Mouse (Mus musculus) liver, adult 2 months (tissue): ENCODE results near the gene A630095E13Rik.
"Not testable (repeated sequence)": the region's sequence is repeated elsewhere in the genome, so short reads cannot be mapped to it uniquely, and the experiment has no call there.

ENCODE experiments used
- CTCF ChIP-seq: fragments of 200-500 bp; IDR thresholded peaks from 2 replicates; pipeline ENCODE4 v1.5.1; 2011; ENCODE audit warnings: low read depth, low read length, control low read depth
- POLR2A ChIP-seq: fragments of 200-500 bp; IDR thresholded peaks from 2 replicates; pipeline ENCODE4 v1.6.1; 2011; ENCODE audit warnings: low read length, control low read depth; ENCODE audit not compliant: insufficient read depth; ENCODE audit errors: extremely low read depth

GRCm38 (mm10) chr9:36643276-36643675 is at the start of gene A630095E13Rik:
- TF ChIP-seq CTCF, POLR2A: not testable (repeated sequence)
